Mouse (Mus musculus) bone marrow, adult 2 months (tissue): ENCODE measurements at regions not wholly inside any gene's neighbourhood (a gene's known extent, or its start where the extent isn't known, plus 50 kb on each side); places are given as distances from the start of the nearest gene placed in this dataset.

Experiments
- CTCF ChIP-seq: fragments of 200-500 bp; IDR thresholded peaks from 2 replicates; pipeline ENCODE4 v1.5.1; 2011; ENCODE audit warnings: low read length, control low read depth; ENCODE audit not compliant: control insufficient read depth, insufficient read depth
- POLR2A ChIP-seq: fragments of 200-500 bp; IDR thresholded peaks from 2 replicates; pipeline ENCODE4 v1.6.1; 2011; ENCODE audit warnings: low read depth, mild to moderate bottlenecking, control low read depth, low read length, borderline replicate concordance; ENCODE audit not compliant: control insufficient read depth

- TF ChIP-seq CTCF (no peak), POLR2A (no peak)
These were observed 355.9 kb upstream of the Castor2 start for GRCm38 (mm10) chr5:133743606-133744005.
